Comparison of ENCODE assay signal across 18 mouse cellular contexts in genomic region chr14:58111562-58111961, GRCm38 (mm10). TPM values are rescaled to one million over a fixed set of nuclear protein-coding genes. Genes with fewer than 3 reads are reported as not detected.
DNase-seq lines count a peak whose midpoint lies in the region; TF ChIP-seq lines count a peak whose summit lies in the region.
"Had no signal": no experiment of that assay in that cellular context is flagged by ENCODE, and none has a peak within 500 bp of the region (broad histone marks: within the 10 kb centered on the region; RNA-seq: fewer than 3 reads in every experiment).

No protein-coding gene starts in this region.

- intact Hi-C loops in left cerebral cortex, postnatal 4 days (cut with DNase I) = no loop called here
- intact Hi-C loops in left cerebral cortex, adult 2 months (cut with DNase I) = no loop called here

- no peak overlapping the region for H3K4me3 ChIP-seq in left cerebral cortex, adult 2 months
- H3K4me3 ChIP-seq: embryonic facial prominence, embryonic 12.5 days; forebrain, embryonic 15.5 days; heart, embryonic 10.5 days; hindbrain, embryonic 13.5 days had no signal

- peak; percentile 54 for DNase-seq in cerebellum, adult 11-12 months
- DNase-seq in cerebellum, adult 8-10 months = no peak
- DNase-seq in left cerebral cortex, postnatal 4 days = peak; percentile 39
- DNase-seq in left cerebral cortex, adult 2 months (ENCODE audit: extremely low spot score in 1 of 2, low spot score in 2 of 2) = no peak
- peak; percentile 38 to 50 for DNase-seq in cerebellum, adult 18-20 months
- DNase-seq in cerebellum, postnatal 10 days = peak; percentile 71 to 78
- no peak for DNase-seq in thymus, postnatal 4 days
- DNase-seq in urinary bladder, adult 18-20 months (ENCODE audit: low spot score in 2 of 2) = no peak
- DNase-seq: adrenal gland, postnatal 14 days; gastrocnemius, postnatal 25 days; heart, adult 18-20 months; heart, postnatal 14 days; kidney, adult 2 months had no signal

- no peak overlapping the region for H3K27ac ChIP-seq in left cerebral cortex, adult 2 months
- H3K27ac ChIP-seq: embryonic facial prominence, embryonic 12.5 days; forebrain, embryonic 15.5 days; heart, embryonic 10.5 days; hindbrain, embryonic 13.5 days had no signal

- no peak for TF ChIP-seq CTCF in left cerebral cortex, adult 2 months (IDR thresholded peaks at IDR 0.05)

RNA-seq across cellular contexts. Expression of gene Fgf9, which starts 41.2 kb away (rescaled TPM):
- 10 to 100 TPM; 11.8 TPM for total RNA-seq in left cerebral cortex, postnatal 4 days (2021)
- 10 to 100 TPM; 23.8 to 25.0 TPM for total RNA-seq in left cerebral cortex, adult 2 months (2021)
- total RNA-seq: hematopoietic stem cell, adult 5-6 weeks had no signal

Comparison
In these comparisons a context has a peak if more than half of its experiments do, and no peak if none do; other contexts are left out.
1. DNase-seq: peak in cerebellum, adult 11-12 months (single experiment), left cerebral cortex, postnatal 4 days (single experiment), cerebellum, adult 18-20 months (2 of 2) and cerebellum, postnatal 10 days (2 of 2); none in cerebellum, adult 8-10 months (single experiment), left cerebral cortex, adult 2 months (0 of 2), thymus, postnatal 4 days (single experiment) and urinary bladder, adult 18-20 months (0 of 2).